Mouse (Mus musculus) lung, adult 2 months (tissue): ENCODE results near the gene Ncor2.

Source experiments
- CTCF ChIP-seq: fragments of 200-500 bp; IDR thresholded peaks from 2 replicates; pipeline ENCODE4 v1.5.1; 2011; ENCODE audit warnings: mild to moderate bottlenecking, low read length, control low read depth; ENCODE audit not compliant: insufficient read depth
- POLR2A ChIP-seq: fragments of 200-500 bp; IDR thresholded peaks from 2 replicates; pipeline ENCODE4 v1.6.1; 2011; ENCODE audit warnings: low read depth, mild to moderate bottlenecking, control low read depth, low read length, borderline replicate concordance; ENCODE audit errors: extremely low read depth

DNA sequence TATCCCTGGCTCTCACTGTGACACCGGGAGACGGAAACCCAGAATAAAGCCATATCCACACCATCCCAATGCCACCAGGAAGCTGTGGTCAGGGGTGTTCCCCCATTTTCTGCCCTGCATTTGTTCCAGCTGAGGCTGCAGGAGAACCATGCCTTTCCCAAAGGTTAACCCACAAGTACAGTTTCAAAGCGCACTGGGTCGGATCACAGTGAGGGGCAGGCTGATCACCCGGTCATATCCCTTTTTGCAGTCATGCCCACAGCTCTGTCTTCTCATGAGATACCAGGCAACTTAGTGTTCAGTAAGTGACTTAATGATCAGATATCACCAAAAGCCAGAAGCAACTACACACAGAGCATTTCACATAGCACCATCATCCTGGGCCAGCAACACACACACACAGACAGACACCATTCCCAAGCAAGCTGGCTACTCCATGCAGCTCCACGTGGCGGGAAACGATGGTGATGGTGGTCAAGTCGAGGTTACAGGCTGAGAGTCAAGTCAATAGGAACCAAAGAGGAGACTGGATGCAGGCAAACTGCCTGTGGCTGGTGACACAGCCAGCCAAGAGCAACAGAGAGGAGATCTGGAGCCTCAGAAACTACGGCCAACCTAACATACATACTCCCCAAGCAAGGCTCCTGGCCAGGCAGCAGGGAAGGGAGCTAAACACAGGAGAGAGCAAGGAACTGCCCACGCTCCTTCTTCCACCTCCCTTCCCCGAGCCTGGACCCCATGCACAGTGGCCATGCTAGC, 35.7 kb downstream of the Ncor2 start:
- TF ChIP-seq POLR2A: no peak
- TF ChIP-seq CTCF: no peak
